Mouse (Mus musculus): ENCODE measurements at regions not wholly inside any gene's neighbourhood (a gene's known extent, or its start where the extent isn't known, plus 50 kb on each side); places are given as distances from the start of the nearest gene placed in this dataset.
"Not testable (repeated sequence)": the region's sequence is repeated elsewhere in the genome, so short reads cannot be mapped to it uniquely, and the experiment has no call there.

GRCm38 (mm10) chr13:85988633-85989032 is 58.1 kb downstream of the Cox7c start:
- no peak for ATAC-seq (ENCODE audit: low FRiP score)

DNA sequence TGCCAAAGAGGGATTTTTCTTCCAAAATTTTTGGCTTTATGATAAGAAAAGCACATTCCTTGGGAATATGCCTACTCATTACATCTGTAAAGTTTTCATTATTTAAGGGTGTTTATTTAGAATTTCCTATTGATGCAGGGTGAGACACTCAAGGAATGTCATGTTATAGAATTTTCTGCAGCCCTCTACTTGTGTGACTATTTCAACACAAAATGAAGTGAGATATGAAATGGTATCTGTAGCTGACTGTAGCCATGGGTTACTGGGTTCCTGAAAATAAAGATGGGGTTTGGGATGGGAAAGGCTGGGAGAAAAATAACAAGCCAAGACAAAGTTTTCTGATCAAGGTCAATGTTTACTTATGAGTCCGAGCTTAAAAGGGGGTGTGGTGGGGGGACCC is 64.6 kb downstream of the Cox7c start:
- Histone ChIP-seq H3K4me2 (no peak overlapping the region), H3K27ac (replicated peaks) (no peak overlapping the region), H3K9ac (replicated peaks) (no peak overlapping the region), H3K27me3 (replicated peaks) (no peaks in the 10 kb centered on the region), H3K9me3 (replicated peaks) (no peaks in the 10 kb centered on the region), H3K36me3 (no peaks in the 10 kb centered on the region), H3K4me1 (no peaks in the 10 kb centered on the region), H3K4me3 (replicated peaks) (no peak overlapping the region)
- 70% methylated on average over 1 of the region's 1 CpGs for WGBS
- ATAC-seq (ENCODE audit: low FRiP score) = no peak

More at GRCm38 (mm10) chr13:85988633-85989032, 58.1 kb downstream of the Cox7c start:
- H3K36me3 ChIP-seq = no peaks in the 10 kb centered on the region
- H3K4me3 ChIP-seq (replicated peaks) = no peak overlapping the region
- no peaks in the 10 kb centered on the region for H3K9me3 ChIP-seq (replicated peaks)
- no peaks in the 10 kb centered on the region for H3K4me1 ChIP-seq
- no peak overlapping the region for H3K9ac ChIP-seq (replicated peaks)
- H3K4me2 ChIP-seq = no peak overlapping the region
- no peaks in the 10 kb centered on the region for H3K27me3 ChIP-seq (replicated peaks)
- H3K27ac ChIP-seq (replicated peaks) = no peak overlapping the region

DNA sequence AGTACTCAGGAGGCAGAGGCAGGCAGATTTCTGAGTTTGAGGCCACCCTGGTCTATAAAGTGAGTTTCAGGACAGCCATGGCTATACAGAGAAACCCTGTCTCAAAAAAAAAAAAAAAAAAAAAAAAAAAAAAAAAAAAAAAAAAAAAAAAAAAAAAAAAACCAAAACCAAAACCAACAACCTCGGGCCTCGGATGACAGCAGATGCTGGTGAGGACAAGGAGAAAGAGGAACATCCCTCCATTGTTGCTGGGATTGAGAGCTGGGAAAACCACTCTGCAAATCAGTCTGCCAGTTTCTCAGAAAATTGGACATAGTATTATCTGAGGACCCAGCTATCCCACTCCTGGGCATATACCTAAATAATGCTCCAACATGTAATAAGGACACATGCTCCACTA is 82.7 kb downstream of the Cox7c start:
- not testable (repeated sequence) for H3K36me3 ChIP-seq; H3K4me1 ChIP-seq; H3K27me3 ChIP-seq (replicated peaks); H3K4me3 ChIP-seq (replicated peaks); H3K9me3 ChIP-seq (replicated peaks); H3K27ac ChIP-seq (replicated peaks); ATAC-seq (ENCODE audit: low FRiP score); H3K9ac ChIP-seq (replicated peaks); H3K4me2 ChIP-seq
- WGBS = 87% methylated on average over 2 of the region's 2 CpGs

GRCm38 (mm10) chr13:85955284-85955683 is 91.4 kb downstream of the Cox7c start:
- no peak overlapping the region for H3K27ac ChIP-seq (replicated peaks)
- no peaks in the 10 kb centered on the region for H3K4me1 ChIP-seq
- no peaks in the 10 kb centered on the region for H3K9me3 ChIP-seq (replicated peaks)
- no peak overlapping the region for H3K4me2 ChIP-seq
- no peak for ATAC-seq (ENCODE audit: low FRiP score)
- H3K4me3 ChIP-seq (replicated peaks) = no peak overlapping the region
- H3K36me3 ChIP-seq = no peaks in the 10 kb centered on the region
- no peaks in the 10 kb centered on the region for H3K27me3 ChIP-seq (replicated peaks)
- no peak overlapping the region for H3K9ac ChIP-seq (replicated peaks)

- 72% methylated on average over 6 of the region's 6 CpGs for WGBS
- no peak overlapping the region for H3K4me2 ChIP-seq
- H3K27me3 ChIP-seq (replicated peaks) = no peaks in the 10 kb centered on the region
- no peak for ATAC-seq (ENCODE audit: low FRiP score)
- H3K36me3 ChIP-seq = no peaks in the 10 kb centered on the region
- no peak overlapping the region for H3K4me3 ChIP-seq (replicated peaks)
- no peak overlapping the region for H3K27ac ChIP-seq (replicated peaks)
- H3K9ac ChIP-seq (replicated peaks) = no peak overlapping the region
- H3K9me3 ChIP-seq (replicated peaks) = no peaks in the 10 kb centered on the region
- no peaks in the 10 kb centered on the region for H3K4me1 ChIP-seq
These were observed 93.8 kb downstream of the Cox7c start for GRCm38 (mm10) chr13:85952896-85953295.

DNA sequence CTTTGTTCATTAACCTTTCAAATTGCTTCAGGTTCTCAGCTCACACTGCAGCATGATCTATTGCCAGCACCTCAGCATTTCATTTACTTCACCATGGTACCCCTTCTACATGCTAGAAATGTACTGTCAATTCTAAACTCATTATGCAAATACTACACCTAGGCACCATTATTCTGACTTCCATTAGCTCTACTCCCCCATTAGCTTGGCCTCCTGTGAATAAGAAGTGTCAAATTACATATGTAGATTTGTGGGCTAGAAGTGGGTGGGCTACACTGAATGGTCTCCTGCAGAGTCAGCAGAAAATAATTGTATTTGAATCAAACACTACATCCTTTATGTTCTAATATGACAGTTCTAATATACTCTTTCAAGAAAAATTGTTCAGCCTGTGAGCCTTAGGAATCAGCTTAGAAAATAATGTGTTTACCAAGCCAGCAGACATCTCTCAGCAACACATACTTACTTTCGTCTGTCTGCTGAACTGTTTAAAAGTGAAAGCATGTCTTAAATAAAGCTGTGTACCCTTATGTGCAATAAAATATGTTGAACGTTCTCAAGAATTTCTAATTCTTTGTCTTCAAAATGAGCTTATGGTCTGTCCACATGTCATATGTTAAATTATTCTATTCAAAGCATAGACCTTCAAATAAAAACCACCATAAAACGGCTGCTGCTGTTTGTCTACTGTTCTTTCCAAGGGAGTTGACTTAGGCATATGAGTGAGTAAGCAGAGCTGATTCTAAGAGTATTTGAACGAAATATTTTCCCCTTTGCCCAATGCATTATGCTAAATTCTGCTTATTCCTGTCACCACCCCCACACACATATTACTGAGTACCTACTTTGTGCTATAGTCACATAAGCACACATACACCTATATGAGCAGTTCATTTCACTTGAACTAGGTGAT is 119.6 kb downstream of the Cox7c start:
- no peak overlapping the region for H3K27ac ChIP-seq (replicated peaks)
- 27% methylated on average over 4 of the region's 4 CpGs for WGBS
- H3K4me1 ChIP-seq = peaks cover 10% of the 10 kb centered on the region
- H3K9ac ChIP-seq (replicated peaks) = no peak overlapping the region
- H3K4me3 ChIP-seq (replicated peaks) = no peak overlapping the region
- H3K4me2 ChIP-seq = peak overlapping the region; percentile 5; the same call in 1 of the 2 replicates
- H3K27me3 ChIP-seq (replicated peaks) = no peaks in the 10 kb centered on the region
- H3K36me3 ChIP-seq = no peaks in the 10 kb centered on the region
- ATAC-seq (ENCODE audit: low FRiP score) = peak; percentile 95
- no peaks in the 10 kb centered on the region for H3K9me3 ChIP-seq (replicated peaks)

GRCm38 (mm10) chr13:85926323-85926722 is 120.4 kb downstream of the Cox7c start:
- Histone ChIP-seq H3K9me3 (replicated peaks) (no peaks in the 10 kb centered on the region), H3K4me1 (peaks cover 10% of the 10 kb centered on the region), H3K27ac (replicated peaks) (no peak overlapping the region), H3K9ac (replicated peaks) (no peak overlapping the region), H3K4me3 (replicated peaks) (no peak overlapping the region), H3K4me2 (no peak overlapping the region), H3K27me3 (replicated peaks) (no peaks in the 10 kb centered on the region), H3K36me3 (no peaks in the 10 kb centered on the region)
- WGBS = 16% methylated on average over 2 of the region's 2 CpGs
- ATAC-seq (ENCODE audit: low FRiP score) = 0 out of 2 replicates have a peak, but pooled peaks have one; percentile 17

GRCm38 (mm10) chr13:85922696-85923095 is 124.0 kb downstream of the Cox7c start:
- Histone ChIP-seq H3K36me3 (no peaks in the 10 kb centered on the region), H3K4me2 (no peak overlapping the region), H3K9ac (replicated peaks) (no peak overlapping the region), H3K27ac (replicated peaks) (no peak overlapping the region), H3K4me3 (replicated peaks) (no peak overlapping the region), H3K4me1 (peaks cover 10% of the 10 kb centered on the region), H3K27me3 (replicated peaks) (no peaks in the 10 kb centered on the region), H3K9me3 (replicated peaks) (peaks cover 3% of the 10 kb centered on the region; the same call in 1 of the 2 replicates)
- no peak for ATAC-seq (ENCODE audit: low FRiP score)
- 92% methylated on average over 2 of the region's 2 CpGs for WGBS

DNA sequence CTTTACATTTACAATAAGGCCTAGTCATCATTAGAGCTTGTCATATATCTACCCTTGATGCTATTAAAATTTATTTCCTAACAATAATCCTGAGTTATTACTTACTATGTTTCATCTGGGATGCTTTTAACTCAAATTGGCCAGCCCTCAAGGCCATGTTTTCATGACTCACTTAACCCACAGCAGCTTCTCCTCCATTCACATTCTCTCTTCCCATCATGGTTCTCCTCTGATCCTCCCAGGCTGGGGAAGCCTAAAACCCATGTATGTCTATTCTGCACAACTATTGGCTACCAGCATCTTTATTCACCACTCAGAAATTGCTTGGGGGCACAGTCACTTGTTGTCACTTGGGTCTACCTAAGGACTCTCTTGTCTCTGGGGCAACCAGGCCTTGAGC is 144.9 kb downstream of the Cox7c start:
- Histone ChIP-seq H3K36me3 (no peaks in the 10 kb centered on the region), H3K9ac (replicated peaks) (no peak overlapping the region), H3K27ac (replicated peaks) (no peak overlapping the region), H3K4me3 (replicated peaks) (no peak overlapping the region), H3K4me1 (no peaks in the 10 kb centered on the region), H3K9me3 (replicated peaks) (no peaks in the 10 kb centered on the region), H3K27me3 (replicated peaks) (no peaks in the 10 kb centered on the region), H3K4me2 (no peak overlapping the region)
- no peak for ATAC-seq (ENCODE audit: low FRiP score)

DNA sequence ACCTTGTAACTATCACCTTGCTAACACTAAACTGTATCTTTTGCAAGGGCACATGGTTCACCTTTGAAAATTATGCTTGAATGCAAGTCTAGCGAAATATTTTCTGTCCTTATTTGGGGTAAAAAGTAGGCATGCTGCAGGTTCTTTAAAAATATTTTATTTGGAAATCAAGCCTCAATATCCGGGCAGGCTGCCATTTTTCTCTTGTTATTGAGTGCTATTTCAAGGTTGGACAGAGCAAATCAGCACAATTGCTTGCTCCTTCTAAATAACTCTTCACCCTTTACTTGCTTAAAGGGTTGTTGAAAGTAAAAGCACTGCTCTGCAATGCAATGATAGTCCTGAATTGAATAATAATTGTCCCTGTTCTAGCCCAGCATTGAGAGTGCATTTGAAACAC is 149.0 kb downstream of the Cox7c start:
- Histone ChIP-seq H3K9me3 (replicated peaks) (no peaks in the 10 kb centered on the region), H3K36me3 (no peaks in the 10 kb centered on the region), H3K4me2 (no peak overlapping the region), H3K27me3 (replicated peaks) (no peaks in the 10 kb centered on the region), H3K4me1 (no peaks in the 10 kb centered on the region), H3K4me3 (replicated peaks) (no peak overlapping the region), H3K27ac (replicated peaks) (no peak overlapping the region), H3K9ac (replicated peaks) (no peak overlapping the region)
- no peak for ATAC-seq (ENCODE audit: low FRiP score)
- 82% methylated on average over 2 of the region's 2 CpGs for WGBS

- no peaks in the 10 kb centered on the region for H3K9me3 ChIP-seq (replicated peaks)
- ATAC-seq (ENCODE audit: low FRiP score) = no peak
- H3K36me3 ChIP-seq = no peaks in the 10 kb centered on the region
- H3K27ac ChIP-seq (replicated peaks) = no peak overlapping the region
- no peak overlapping the region for H3K9ac ChIP-seq (replicated peaks)
- no peaks in the 10 kb centered on the region for H3K4me1 ChIP-seq
- no peak overlapping the region for H3K4me2 ChIP-seq
- WGBS = 52% methylated on average over 8 of the region's 8 CpGs
- H3K27me3 ChIP-seq (replicated peaks) = no peaks in the 10 kb centered on the region
- H3K4me3 ChIP-seq (replicated peaks) = no peak overlapping the region
These were observed 151.6 kb downstream of the Cox7c start for GRCm38 (mm10) chr13:85895141-85895540.

- not testable (repeated sequence) for H3K9ac ChIP-seq (replicated peaks); H3K9me3 ChIP-seq (replicated peaks); H3K27ac ChIP-seq (replicated peaks); H3K4me3 ChIP-seq (replicated peaks); ATAC-seq (ENCODE audit: low FRiP score); H3K4me1 ChIP-seq; H3K4me2 ChIP-seq; H3K36me3 ChIP-seq; H3K27me3 ChIP-seq (replicated peaks)
These were observed 156.9 kb downstream of the Cox7c start for GRCm38 (mm10) chr13:85889846-85890245.
